Mouse (Mus musculus) c-Kit-positive CD71-negative TER-119-negative erythroid progenitor cells, embryonic 14.5 days (primary cell): ENCODE results near the gene Pik3cg.

Experiments
- DNase-seq: peaks from one replicate; pipeline ENCODE4 v3.0.0-alpha.2; 2013; ENCODE audit warnings: low read depth

The Pik3cg gene

DNA sequence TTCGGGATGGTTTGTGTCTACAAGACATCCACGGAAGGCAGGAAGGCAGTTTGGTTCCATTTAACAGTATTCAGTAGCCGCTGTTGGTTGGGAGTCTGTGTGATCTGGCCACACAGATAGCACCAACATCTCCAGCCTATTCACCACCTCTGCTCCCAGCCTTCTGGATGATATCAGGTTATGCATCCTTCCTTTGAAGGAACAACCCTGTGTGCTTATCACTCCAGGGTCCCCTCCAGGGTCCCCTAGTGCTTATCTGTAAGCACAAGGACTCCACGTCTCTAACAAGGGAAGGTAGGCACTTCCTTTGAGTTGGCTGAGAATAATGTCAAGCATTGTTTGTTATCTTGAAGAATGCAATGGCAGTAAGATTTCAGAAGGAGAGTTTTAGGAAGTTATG is 65.3 kb downstream of the Pik3cg start:
- DNase-seq, result no peak

DNA sequence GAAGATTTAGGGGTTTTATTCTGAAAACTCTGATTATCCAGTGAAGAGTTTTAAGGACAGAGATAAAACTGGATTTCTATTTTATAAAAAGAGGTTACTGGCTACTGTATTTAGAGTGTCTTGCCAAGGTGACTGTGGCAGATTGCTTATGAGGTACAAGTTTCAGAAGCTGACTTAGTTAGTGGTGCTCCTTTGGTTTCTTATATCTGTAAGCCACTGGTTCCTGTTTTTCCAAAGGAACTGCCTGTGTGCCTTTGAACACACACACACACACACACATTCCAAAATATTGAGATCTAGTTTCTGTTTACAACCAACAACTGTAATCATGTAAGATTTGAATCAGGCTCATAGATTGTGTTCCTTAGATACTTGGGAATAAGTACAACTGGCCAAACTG is 66.7 kb downstream of the Pik3cg start:
- DNase-seq, result no peak

DNA sequence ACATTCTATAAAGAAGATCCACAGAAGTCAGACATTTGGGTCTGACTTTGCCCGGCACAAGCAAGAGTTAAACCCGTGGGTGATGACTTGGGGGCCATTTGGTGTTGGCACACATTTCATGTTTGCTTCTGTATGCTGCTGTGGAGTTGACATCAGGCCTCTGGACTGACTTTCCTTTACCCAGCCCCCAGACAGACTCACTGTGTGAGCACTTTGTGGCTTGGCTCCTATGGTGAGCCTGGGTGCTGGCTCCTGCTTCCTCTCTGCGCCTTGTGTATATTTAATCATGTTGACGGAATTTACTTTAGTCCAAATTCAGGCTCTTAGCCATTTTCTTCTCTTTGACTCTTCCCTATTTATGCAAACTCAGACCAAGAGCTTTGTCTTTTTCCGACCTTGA is 69.6 kb downstream of the Pik3cg start:
- DNase-seq, result no peak

DNA sequence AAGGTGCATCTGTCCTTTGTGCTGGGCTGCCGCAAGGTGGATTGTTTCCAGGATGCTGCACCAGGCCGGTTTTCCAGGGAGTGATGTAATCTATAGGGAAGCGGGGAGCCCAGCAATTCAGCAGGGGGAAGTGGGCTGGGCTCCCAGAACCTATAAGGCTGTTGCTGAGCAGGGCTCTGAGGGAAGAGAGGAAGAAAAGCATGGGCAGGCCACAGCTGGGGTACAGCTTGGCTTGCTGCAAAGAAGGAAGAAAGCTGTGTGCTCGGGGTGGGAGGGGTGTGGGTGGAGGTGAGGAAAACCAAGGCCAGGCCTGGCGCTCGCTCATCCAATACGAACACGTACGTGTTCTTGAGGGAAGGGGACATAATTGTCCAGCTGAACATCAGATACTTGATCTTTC is 70.1 kb downstream of the Pik3cg start:
- no peak for DNase-seq

DNA sequence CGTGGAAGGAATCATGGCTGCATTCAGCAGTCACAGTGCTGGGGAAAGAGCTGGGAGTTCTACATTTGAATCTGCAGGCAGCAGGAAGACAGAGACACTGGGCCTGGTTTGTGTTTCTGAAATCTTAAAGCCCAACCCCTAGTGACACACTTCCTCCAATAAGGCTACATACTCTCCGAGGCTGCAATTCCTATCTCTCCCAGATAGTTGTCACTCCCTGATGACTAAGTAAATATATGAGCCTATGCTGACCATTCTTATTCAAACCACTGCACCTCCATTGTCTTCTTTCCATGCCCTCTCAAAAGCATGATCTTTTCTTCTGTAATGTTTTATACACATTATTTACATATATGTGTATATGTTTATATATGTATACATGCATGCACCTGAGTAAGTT is 70.9 kb downstream of the Pik3cg start:
- no peak for DNase-seq

- DNase-seq, result no peak
Observed at GRCm38 (mm10) chr12:32127599-32128507, 80.6 kb downstream of the Pik3cg start.

DNA sequence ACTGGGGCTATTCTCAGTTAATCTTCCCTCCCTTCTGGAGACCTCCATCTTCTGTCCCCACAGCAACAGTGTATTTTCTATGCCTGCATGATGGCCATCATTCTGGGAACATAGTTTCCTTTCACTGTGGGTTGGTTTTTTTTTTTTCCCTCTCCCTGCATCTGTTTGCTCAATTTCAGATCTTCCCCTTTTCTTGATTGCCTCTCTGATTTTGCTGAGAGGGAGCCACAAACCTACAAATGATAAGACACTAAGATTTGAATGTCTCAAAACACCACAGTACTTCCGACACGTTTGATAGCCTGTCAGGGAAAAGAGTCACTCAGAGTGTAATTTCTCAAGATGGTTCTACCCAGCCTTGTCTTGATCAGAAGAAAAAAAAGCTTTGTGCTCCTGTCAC is 81.3 kb downstream of the Pik3cg start:
- no peak for DNase-seq

DNA sequence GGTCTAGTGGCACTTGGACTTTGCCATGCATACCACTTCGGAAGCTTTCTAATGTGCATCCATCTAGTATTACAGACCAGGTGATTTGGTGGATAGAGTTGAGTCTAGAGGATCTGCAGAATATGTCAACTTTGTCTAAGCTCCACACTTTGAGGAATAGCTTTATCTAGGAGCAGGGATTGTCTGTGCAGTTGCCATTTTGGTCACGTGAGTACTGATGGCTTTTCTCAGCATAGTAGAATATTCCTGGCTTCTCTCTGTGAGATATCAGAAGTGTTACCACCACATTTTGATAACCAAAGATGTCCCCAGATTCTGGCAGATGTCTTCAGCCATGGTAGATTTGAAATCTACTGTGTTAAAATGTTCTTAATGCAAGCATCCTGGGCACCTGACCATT is 84.0 kb downstream of the Pik3cg start:
- DNase-seq, result no peak

- no peak for DNase-seq
Observed at GRCm38 (mm10) chr12:32124030-32124429, 84.4 kb downstream of the Pik3cg start.

DNA sequence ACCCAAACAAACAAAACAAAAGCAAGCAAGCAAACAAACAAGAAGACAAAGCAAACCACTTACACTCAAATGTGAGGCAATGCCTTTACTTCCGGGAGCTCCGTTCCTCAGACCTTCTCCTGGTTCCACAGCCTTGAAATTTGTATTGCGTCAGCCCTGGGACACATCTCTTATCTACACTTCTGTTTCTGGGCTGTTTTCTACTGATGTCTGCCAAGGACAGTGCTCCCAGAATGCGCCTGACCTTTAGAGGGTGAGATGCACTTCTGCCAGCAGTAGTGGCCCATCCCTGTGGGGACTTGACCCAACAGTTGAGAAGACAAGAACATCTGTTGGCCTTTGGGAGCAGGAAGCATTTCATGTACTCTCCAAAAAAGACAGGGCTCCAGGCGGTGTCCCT is 84.9 kb downstream of the Pik3cg start:
- no peak for DNase-seq
